In genomic region chr16:35784134-35784725, GRCm38 (mm10) we compare ENCODE assay signal across 27 mouse cellular contexts. TPM values are rescaled to one million over a fixed set of nuclear protein-coding genes. Genes with fewer than 3 reads are reported as not detected.
DNase-seq lines count a peak whose midpoint lies in the region; ATAC-seq and TF ChIP-seq lines count a peak whose summit lies in the region.
"Had no signal": no experiment of that assay in that cellular context is flagged by ENCODE, and none has a peak within 500 bp of the region (broad histone marks: within the 10 kb centered on the region; RNA-seq: fewer than 3 reads in every experiment).

No protein-coding gene starts in this region.

- H3K4me2 ChIP-seq in liver, embryonic 13.5 days = no peak overlapping the region
- H3K4me2 ChIP-seq in liver, embryonic 11.5 days = no peak overlapping the region
- H3K4me2 ChIP-seq: hindbrain, embryonic 12.5 days; limb, embryonic 15.5 days; lung, embryonic 15.5 days; neural tube, embryonic 13.5 days had no signal

- no peaks in the 10 kb centered on the region for H3K9me3 ChIP-seq in liver, embryonic 13.5 days (replicated peaks)
- H3K9me3 ChIP-seq in liver, embryonic 11.5 days (ENCODE audit: control insufficient read depth, low read length) = no peaks in the 10 kb centered on the region
- no peaks in the 10 kb centered on the region for H3K9me3 ChIP-seq in G1E (replicated peaks)
- no peaks in the 10 kb centered on the region for H3K9me3 ChIP-seq in embryonic facial prominence, embryonic 10.5 days
- H3K9me3 ChIP-seq: hindbrain, embryonic 12.5 days; limb, embryonic 15.5 days; lung, embryonic 15.5 days; midbrain, embryonic 10.5 days; neural tube, embryonic 13.5 days had no signal

- no peak for TF ChIP-seq CTCF in G1E (IDR thresholded peaks at IDR 0.05; ENCODE audit: low read depth, low read length)

- no peak overlapping the region for H3K27ac ChIP-seq in liver, embryonic 13.5 days
- H3K27ac ChIP-seq in liver, embryonic 11.5 days (ENCODE audit: low read depth, low read length) = no peak overlapping the region
- no peak overlapping the region for H3K27ac ChIP-seq in embryonic facial prominence, embryonic 10.5 days (replicated peaks)
- H3K27ac ChIP-seq: hindbrain, embryonic 12.5 days; kidney, postnatal 0 days; limb, embryonic 15.5 days; lung, embryonic 15.5 days; midbrain, embryonic 10.5 days; neural tube, embryonic 13.5 days; stomach, postnatal 0 days had no signal

- peaks cover 37% of the 10 kb centered on the region for H3K4me1 ChIP-seq in liver, embryonic 13.5 days (replicated peaks)
- peaks cover 8% of the 10 kb centered on the region for H3K4me1 ChIP-seq in liver, embryonic 11.5 days (replicated peaks; ENCODE audit: control insufficient read depth, insufficient read depth, low read length)
- H3K4me1 ChIP-seq in G1E (ENCODE audit: insufficient read depth, low read depth, low read length) = peaks cover 45% of the 10 kb centered on the region
- peaks cover 2% of the 10 kb centered on the region; the same call in 1 of the 2 replicates for H3K4me1 ChIP-seq in embryonic facial prominence, embryonic 10.5 days
- H3K4me1 ChIP-seq: limb, embryonic 15.5 days; lung, embryonic 15.5 days had no signal

- H3K36me3 ChIP-seq in liver, embryonic 13.5 days = peaks cover 16% of the 10 kb centered on the region
- no peaks in the 10 kb centered on the region; the same call in 1 of the 2 replicates for H3K36me3 ChIP-seq in liver, embryonic 11.5 days (ENCODE audit: control insufficient read depth, insufficient read depth, low read length)
- peaks cover 60% of the 10 kb centered on the region for H3K36me3 ChIP-seq in G1E (replicated peaks)
- H3K36me3 ChIP-seq in embryonic facial prominence, embryonic 10.5 days (replicated peaks) = peaks cover 22% of the 10 kb centered on the region

- no peaks in the 10 kb centered on the region for H3K27me3 ChIP-seq in liver, embryonic 13.5 days
- no peaks in the 10 kb centered on the region for H3K27me3 ChIP-seq in liver, embryonic 11.5 days (replicated peaks; ENCODE audit: control insufficient read depth, insufficient read depth, low read length)
- no peaks in the 10 kb centered on the region for H3K27me3 ChIP-seq in G1E (ENCODE audit: insufficient read depth, low read length)
- H3K27me3 ChIP-seq in embryonic facial prominence, embryonic 10.5 days (replicated peaks; ENCODE audit: low read depth, poor library complexity, severe bottlenecking) = no peaks in the 10 kb centered on the region
- H3K27me3 ChIP-seq: hindbrain, embryonic 12.5 days; limb, embryonic 15.5 days; lung, embryonic 15.5 days; neural tube, embryonic 13.5 days had no signal

- H3K9ac ChIP-seq in liver, embryonic 13.5 days = no peak overlapping the region
- no peak overlapping the region for H3K9ac ChIP-seq in liver, embryonic 11.5 days (ENCODE audit: low read depth, low read length)
- H3K9ac ChIP-seq: forebrain, postnatal 0 days; hindbrain, embryonic 12.5 days; limb, embryonic 15.5 days; lung, embryonic 15.5 days; neural tube, embryonic 13.5 days had no signal

- no peak overlapping the region for H3K4me3 ChIP-seq in liver, embryonic 13.5 days (replicated peaks)
- H3K4me3 ChIP-seq in liver, embryonic 11.5 days (ENCODE audit: low read depth, low read length) = no peak overlapping the region
- H3K4me3 ChIP-seq in G1E (ENCODE audit: low read depth, low read length) = no peak overlapping the region
- no peak overlapping the region for H3K4me3 ChIP-seq in embryonic facial prominence, embryonic 10.5 days
- H3K4me3 ChIP-seq: hindbrain, embryonic 12.5 days; limb, embryonic 15.5 days; lung, embryonic 15.5 days; midbrain, embryonic 10.5 days; myocyte; neural tube, embryonic 13.5 days had no signal

- no peak for DNase-seq in liver, embryonic 13.5 days
- no peak for DNase-seq in liver, embryonic 11.5 days (ENCODE audit: low spot score)
- peak; percentile 56 for DNase-seq in G1E (ENCODE audit: low spot score)
- no peak for DNase-seq in embryonic facial prominence, embryonic 10.5 days (ENCODE audit: low spot score)
- DNase-seq: adrenal gland, postnatal 14 days; cerebellum, adult 8-10 months; forebrain, postnatal 0 days; gastrocnemius, postnatal 25 days; heart, postnatal 10 days; kidney, adult 2 months; left cerebral cortex, postnatal 4 days; lung, postnatal 36 days; right cerebral cortex, postnatal 4 days; thymus, postnatal 14 days had no signal

- whole genome bisulfite sequencing in liver, embryonic 13.5 days (ENCODE audit: insufficient replicate concordance) = 53% methylated on average over 7 of the region's 7 CpGs
- WGBS in liver, embryonic 11.5 days = 62% methylated on average over 7 of the region's 7 CpGs
- WGBS in embryonic facial prominence, embryonic 10.5 days = 88% methylated on average over 7 of the region's 7 CpGs

- peak; percentile 45; the same call in 1 of the 2 replicates for ATAC-seq in liver, embryonic 13.5 days (ENCODE audit: low read depth)
- ATAC-seq in liver, embryonic 11.5 days (replicated peaks; ENCODE audit: low FRiP score) = no peak
- ATAC-seq in G1E (ENCODE audit: extremely low read depth, insufficient number of reproducible peaks, low FRiP score, poor library complexity, severe bottlenecking) = peak; percentile 91
- ATAC-seq in granulocyte monocyte progenitor cell, adult 5-6 weeks (replicated peaks; ENCODE audit: poor library complexity, severe bottlenecking) = peak; percentile 76
- ATAC-seq in neutrophil, adult 5-6 weeks (ENCODE audit: extremely low read depth, insufficient number of reproducible peaks, low FRiP score, poor library complexity, severe bottlenecking) = peak; percentile 55; the same call in 1 of the 2 replicates
- no peak for ATAC-seq in erythroblast, adult 5-6 weeks (replicated peaks; ENCODE audit: low FRiP score, poor library complexity, severe bottlenecking)
- ATAC-seq in frontal cortex, adult (ENCODE audit: low TSS enrichment) = no peak
- ATAC-seq: forebrain, postnatal 0 days; midbrain, embryonic 16.5 days had no signal

RNA-seq across cellular contexts. Expression of gene Hspbap1, which starts 14.1 kb away (rescaled TPM):
- polyA plus RNA-seq in liver, embryonic 13.5 days (2015; fragmentation: Nextera tagmentation; extraction: Ambion mirVana) = 20.2 and 21.9 TPM in 2 replicates
- 30.1 and 30.4 TPM in 2 replicates for polyA plus RNA-seq in liver, embryonic 11.5 days (2014; fragmentation: Nextera tagmentation; extraction: Ambion mirVana)
- total RNA-seq in G1E (2014; fragmentation: Nextera tagmentation) = 17.9 and 18.3 TPM in 2 replicates
- 17.5 and 18.1 TPM in 2 replicates for total RNA-seq in G1E (2017)
- 29.5 and 31.9 TPM in 2 replicates for polyA plus RNA-seq in G1E (2012)
- 3.0 and 7.8 TPM in 2 replicates for total RNA-seq in granulocyte monocyte progenitor cell, adult 5-6 weeks (2014; fragmentation: Nextera tagmentation)
- 5.6 and 7.4 TPM in 2 replicates for total RNA-seq in granulocyte monocyte progenitor cell, adult 5-6 weeks (2017)
- total RNA-seq in neutrophil, adult 5-6 weeks (2017) = 17.3 and 24.3 TPM in 2 replicates
- 30.4 and 37.4 TPM in 2 replicates for total RNA-seq in erythroblast, adult 5-6 weeks (2015; ENCODE audit: low replicate concordance)
- 63.4 and 71.3 TPM in 2 replicates for total RNA-seq in erythroblast, adult 5-6 weeks (2017; ENCODE audit: low replicate concordance)
- polyA plus RNA-seq in embryonic facial prominence, embryonic 10.5 days (2016; fragmentation: Nextera tagmentation; extraction: Ambion mirVana) = 30.2 and 31.7 TPM in 2 replicates

RNA-seq across cellular contexts. Expression of gene Dirc2, which starts 15.1 kb away (rescaled TPM):
- polyA plus RNA-seq in liver, embryonic 13.5 days (2015; fragmentation: Nextera tagmentation; extraction: Ambion mirVana) = 4.6 and 4.9 TPM in 2 replicates
- polyA plus RNA-seq in liver, embryonic 11.5 days (2014; fragmentation: Nextera tagmentation; extraction: Ambion mirVana) = 7.5 and 8.0 TPM in 2 replicates
- total RNA-seq in G1E (2014; fragmentation: Nextera tagmentation) (18.6 and 23.5 TPM in 2 replicates), G1E (2017) (13.8 and 14.2 TPM in 2 replicates)
- polyA plus RNA-seq in G1E (2012) = 1.9 and 3.3 TPM in 2 replicates
- total RNA-seq in granulocyte monocyte progenitor cell, adult 5-6 weeks (2014; fragmentation: Nextera tagmentation) = 24.9 and 31.7 TPM in 2 replicates
- 15.8 and 21.1 TPM in 2 replicates for total RNA-seq in granulocyte monocyte progenitor cell, adult 5-6 weeks (2017)
- 4.4 and 10.4 TPM in 2 replicates for total RNA-seq in neutrophil, adult 5-6 weeks (2017)
- total RNA-seq in erythroblast, adult 5-6 weeks (2015; ENCODE audit: low replicate concordance) = 15.2 and 16.7 TPM in 2 replicates
- total RNA-seq in erythroblast, adult 5-6 weeks (2017; ENCODE audit: low replicate concordance) = 19.2 and 23.3 TPM in 2 replicates
- 11.1 and 12.0 TPM in 2 replicates for polyA plus RNA-seq in embryonic facial prominence, embryonic 10.5 days (2016; fragmentation: Nextera tagmentation; extraction: Ambion mirVana)

Comparison
In these comparisons a context has a peak if more than half of its experiments do, and no peak if none do; other contexts are left out.
1. ATAC-seq: peak in liver, embryonic 13.5 days (single experiment), G1E (single experiment), granulocyte monocyte progenitor cell, adult 5-6 weeks (single experiment) and neutrophil, adult 5-6 weeks (single experiment); none in liver, embryonic 11.5 days (single experiment), erythroblast, adult 5-6 weeks (single experiment) and frontal cortex, adult (single experiment).